In genomic region chr11:33134391-33134986, GRCm38 (mm10) we compare ENCODE assay signal across 21 mouse cellular contexts. TPM values are rescaled to one million over a fixed set of nuclear protein-coding genes. Genes with fewer than 3 reads are reported as not detected.
"Had no signal": no experiment of that assay in that cellular context is flagged by ENCODE, and none has a peak within 500 bp of the region (broad histone marks: within the 10 kb centered on the region; RNA-seq: fewer than 3 reads in every experiment).

No protein-coding gene starts in this region.

- H3K9ac ChIP-seq: liver, embryonic 13.5 days; liver, embryonic 15.5 days; liver, postnatal 0 days; lung, embryonic 15.5 days; midbrain, embryonic 13.5 days; midbrain, embryonic 15.5 days; neural tube, embryonic 12.5 days; stomach, embryonic 15.5 days had no signal

- H3K27ac ChIP-seq: liver, embryonic 13.5 days; liver, embryonic 15.5 days; lung, embryonic 15.5 days; macrophage; midbrain, embryonic 13.5 days; midbrain, embryonic 15.5 days; neural tube, embryonic 12.5 days; stomach, embryonic 15.5 days; stomach, postnatal 0 days had no signal

- H3K4me3 ChIP-seq: liver, embryonic 13.5 days; liver, embryonic 15.5 days; lung, embryonic 15.5 days; megakaryocyte, embryonic 14.5 days; midbrain, embryonic 13.5 days; midbrain, embryonic 15.5 days; neural tube, embryonic 12.5 days; stomach, embryonic 15.5 days had no signal

- H3K4me1 ChIP-seq: liver, embryonic 13.5 days; liver, embryonic 15.5 days; lung, embryonic 15.5 days; megakaryocyte, embryonic 14.5 days; midbrain, embryonic 15.5 days; stomach, embryonic 15.5 days had no signal

- H3K36me3 ChIP-seq: liver, embryonic 13.5 days; liver, embryonic 15.5 days; lung, embryonic 15.5 days; midbrain, embryonic 13.5 days; midbrain, embryonic 15.5 days; neural tube, embryonic 12.5 days; stomach, embryonic 15.5 days had no signal

- DNase-seq: liver, embryonic 13.5 days; liver, postnatal 0 days; lung, adult 2 months; lung, postnatal 14 days; lung, postnatal 36 days; right cerebral cortex, postnatal 14 days; thymus, adult 2 months; thymus, postnatal 25 days; thymus, postnatal 4 days had no signal

- H3K27me3 ChIP-seq: lung, embryonic 15.5 days; midbrain, embryonic 13.5 days; midbrain, embryonic 15.5 days; neural tube, embryonic 12.5 days; stomach, embryonic 15.5 days had no signal

RNA-seq across cellular contexts. Expression of gene Fgf18, which starts 12.7 kb away (rescaled TPM):
- total RNA-seq: megakaryocyte progenitor cell, adult 5-6 weeks; monocyte, adult 5-6 weeks; neutrophil, adult 5-6 weeks had no signal
- polyA plus RNA-seq: macrophage had no signal
